Mouse (Mus musculus): Measurements from ENCODE around the gene Dok5. TPM values are rescaled to one million over a fixed set of nuclear protein-coding genes. Genes with fewer than 3 reads are reported as not detected.
A peak's percentile ranks its signal among the peaks of the same experiment; 100 is the strongest.

The Dok5 gene
- polyA plus RNA-seq, 1 experiment from 2014 or later, result 0.85 TPM

DNA sequence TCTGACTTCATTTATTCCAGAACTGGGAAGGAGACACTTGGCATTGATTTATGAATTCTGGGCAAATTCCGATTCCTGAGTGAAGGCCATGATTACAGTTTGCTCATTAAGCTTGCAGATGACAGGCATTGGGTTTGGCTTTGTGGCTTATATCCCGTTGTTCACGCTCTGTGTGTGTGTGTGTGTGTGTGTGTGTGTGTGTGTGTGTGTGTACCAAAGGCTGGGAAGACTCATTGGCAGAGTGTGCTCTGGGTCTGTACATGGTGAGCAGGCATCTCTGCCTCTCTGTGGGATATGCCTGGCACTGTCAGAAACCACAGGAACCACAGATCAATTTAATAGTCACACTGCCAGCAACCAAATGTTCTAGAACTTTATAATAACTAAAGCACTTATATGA lies 17.3 kb downstream of the Dok5 start:
- Histone ChIP-seq H3K27ac (no peak overlapping the region), H3K9me3 (replicated peaks) (no peaks in the 10 kb centered on the region), H3K4me1 (no peaks in the 10 kb centered on the region; the same call in 1 of the 2 replicates), H3K36me3 (no peaks in the 10 kb centered on the region), H3K4me3 (no peak overlapping the region), H3K27me3 (ENCODE audit: low read depth, poor library complexity, severe bottlenecking) (no peaks in the 10 kb centered on the region)
- no peak for DNase-seq (ENCODE audit: low spot score)
- WGBS, result 86% methylated on average over 3 of the region's 3 CpGs

- Histone ChIP-seq H3K9me3 (replicated peaks) (no peaks in the 10 kb centered on the region), H3K4me1 (peaks cover 5% of the 10 kb centered on the region), H3K27me3 (ENCODE audit: low read depth, poor library complexity, severe bottlenecking) (no peaks in the 10 kb centered on the region), H3K36me3 (no peaks in the 10 kb centered on the region), H3K27ac (no peak overlapping the region), H3K4me3 (no peak overlapping the region)
- no peak for DNase-seq (ENCODE audit: low spot score)
- 69% methylated on average over 10 of the region's 10 CpGs for WGBS
Measured at GRCm38 (mm10) chr2:170752191-170752850, 20.7 kb downstream of the Dok5 start.

DNA sequence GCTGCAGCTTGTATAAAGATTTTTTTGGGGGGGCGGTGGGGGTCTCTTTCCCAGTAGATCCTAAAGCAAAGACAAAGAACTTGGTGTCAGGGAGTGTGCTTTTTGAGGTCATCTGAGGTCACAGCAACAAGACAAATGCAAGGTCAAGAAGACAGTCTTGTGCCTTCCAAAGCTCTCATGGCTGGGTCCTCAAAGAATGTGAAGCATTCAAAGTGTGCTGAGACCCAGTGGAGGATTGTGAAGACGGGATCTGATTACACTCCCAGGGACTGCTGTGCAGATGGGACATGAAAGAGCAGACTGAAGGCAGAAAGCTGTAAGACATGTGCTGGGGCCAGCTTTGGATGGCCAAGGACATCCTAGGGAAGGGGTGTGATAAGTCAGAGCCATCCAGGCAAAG lies 24.2 kb downstream of the Dok5 start:
- Histone ChIP-seq H3K27me3 (ENCODE audit: low read depth, poor library complexity, severe bottlenecking) (no peaks in the 10 kb centered on the region), H3K27ac (no peak overlapping the region), H3K4me3 (no peak overlapping the region), H3K4me1 (peaks cover 5% of the 10 kb centered on the region), H3K9me3 (replicated peaks) (no peaks in the 10 kb centered on the region), H3K36me3 (no peaks in the 10 kb centered on the region)
- no peak for DNase-seq (ENCODE audit: low spot score)
- 41% methylated on average over 2 of the region's 2 CpGs for WGBS

GRCm38 (mm10) chr2:170756667-170757066 lies 25.1 kb downstream of the Dok5 start:
- Histone ChIP-seq H3K36me3 (no peaks in the 10 kb centered on the region), H3K4me3 (no peak overlapping the region), H3K4me1 (peaks cover 5% of the 10 kb centered on the region), H3K27me3 (ENCODE audit: low read depth, poor library complexity, severe bottlenecking) (no peaks in the 10 kb centered on the region), H3K9me3 (replicated peaks) (no peaks in the 10 kb centered on the region), H3K27ac (no peak overlapping the region)
- 83% methylated on average over 7 of the region's 7 CpGs for WGBS
- DNase-seq (ENCODE audit: low spot score), result no peak

GRCm38 (mm10) chr2:170757228-170757875 lies 25.7 kb downstream of the Dok5 start:
- 74% methylated on average over 14 of the region's 14 CpGs for WGBS
- Histone ChIP-seq H3K4me1 (peaks cover 5% of the 10 kb centered on the region), H3K36me3 (no peaks in the 10 kb centered on the region), H3K27ac (peak overlapping the region; percentile 38; the same call in 1 of the 2 replicates), H3K4me3 (no peak overlapping the region), H3K9me3 (replicated peaks) (no peaks in the 10 kb centered on the region), H3K27me3 (ENCODE audit: low read depth, poor library complexity, severe bottlenecking) (no peaks in the 10 kb centered on the region)
- no peak for DNase-seq (ENCODE audit: low spot score)

GRCm38 (mm10) chr2:170758201-170758600 lies 26.6 kb downstream of the Dok5 start:
- DNase-seq (ENCODE audit: low spot score), result no peak

GRCm38 (mm10) chr2:170764704-170765103 lies 33.1 kb downstream of the Dok5 start:
- Histone ChIP-seq H3K4me3 (no peak overlapping the region), H3K27ac (no peak overlapping the region), H3K27me3 (ENCODE audit: low read depth, poor library complexity, severe bottlenecking) (no peaks in the 10 kb centered on the region), H3K4me1 (no peaks in the 10 kb centered on the region), H3K36me3 (no peaks in the 10 kb centered on the region), H3K9me3 (replicated peaks) (no peaks in the 10 kb centered on the region)
- WGBS, result 89% methylated on average over 3 of the region's 3 CpGs
- no peak for DNase-seq (ENCODE audit: low spot score)

More at GRCm38 (mm10) chr2:170758201-170758600, 26.6 kb downstream of the Dok5 start:
- Histone ChIP-seq H3K4me1 (peaks cover 5% of the 10 kb centered on the region; the same call in 1 of the 2 replicates), H3K36me3 (no peaks in the 10 kb centered on the region), H3K27me3 (ENCODE audit: low read depth, poor library complexity, severe bottlenecking) (no peaks in the 10 kb centered on the region), H3K9me3 (replicated peaks) (no peaks in the 10 kb centered on the region), H3K27ac (no peak overlapping the region), H3K4me3 (no peak overlapping the region)
- 89% methylated on average over 5 of the region's 5 CpGs for WGBS

DNA sequence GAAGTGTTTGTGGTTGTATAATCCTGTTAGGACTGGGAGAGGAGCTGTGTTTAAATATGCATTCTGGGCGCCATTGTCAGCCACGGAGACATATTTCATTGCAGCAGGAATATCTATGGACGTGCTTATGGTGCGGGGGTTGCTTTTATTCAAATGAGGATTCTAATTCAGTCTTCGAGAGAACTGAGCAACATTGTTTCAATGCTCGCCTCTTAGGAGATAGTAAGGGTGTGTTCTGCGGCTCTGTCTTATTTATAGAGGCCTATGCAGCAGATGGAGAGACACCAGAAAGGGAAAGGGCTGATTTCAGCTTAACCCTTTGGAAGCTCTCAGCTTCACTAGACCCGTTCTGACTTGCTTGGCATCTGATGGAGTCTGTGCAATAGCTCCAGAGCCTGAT lies 35.6 kb downstream of the Dok5 start:
- 83% methylated on average over 8 of the region's 8 CpGs for WGBS
- 0 out of 2 replicates have a peak, but pooled peaks cover 3% of the 10 kb centered on the region for H3K27me3 ChIP-seq (ENCODE audit: low read depth, poor library complexity, severe bottlenecking)
- no peak overlapping the region for H3K4me3 ChIP-seq
- no peaks in the 10 kb centered on the region for H3K9me3 ChIP-seq (replicated peaks)
- H3K36me3 ChIP-seq, result no peaks in the 10 kb centered on the region
- H3K4me1 ChIP-seq, result peaks cover 15% of the 10 kb centered on the region
- no peak overlapping the region for H3K27ac ChIP-seq
- DNase-seq (ENCODE audit: low spot score), result no peak

GRCm38 (mm10) chr2:170768699-170769098 lies 37.1 kb downstream of the Dok5 start:
- DNase-seq (ENCODE audit: low spot score), result no peak
- H3K36me3 ChIP-seq, result no peaks in the 10 kb centered on the region
- H3K9me3 ChIP-seq (replicated peaks), result no peaks in the 10 kb centered on the region
- H3K27me3 ChIP-seq (ENCODE audit: low read depth, poor library complexity, severe bottlenecking), result 0 out of 2 replicates have a peak, but pooled peaks cover 3% of the 10 kb centered on the region
- H3K4me3 ChIP-seq, result no peak overlapping the region
- no peak overlapping the region for H3K27ac ChIP-seq
- peaks cover 21% of the 10 kb centered on the region for H3K4me1 ChIP-seq
- WGBS, result 80% methylated on average over 6 of the region's 6 CpGs

- Histone ChIP-seq H3K27me3 (ENCODE audit: low read depth, poor library complexity, severe bottlenecking) (0 out of 2 replicates have a peak, but pooled peaks cover 3% of the 10 kb centered on the region), H3K36me3 (no peaks in the 10 kb centered on the region), H3K9me3 (replicated peaks) (no peaks in the 10 kb centered on the region), H3K27ac (no peak overlapping the region), H3K4me1 (peaks cover 21% of the 10 kb centered on the region), H3K4me3 (no peak overlapping the region; the same call in 1 of the 2 replicates)
- no peak for DNase-seq (ENCODE audit: low spot score)
- WGBS, result 27% methylated on average over 1 of the region's 1 CpGs
Measured at GRCm38 (mm10) chr2:170771555-170771954, 39.9 kb downstream of the Dok5 start.

- Histone ChIP-seq H3K4me1 (peaks cover 28% of the 10 kb centered on the region), H3K27ac (peak overlapping the region; percentile 74)
Measured at GRCm38 (mm10) chr2:170772126-170772884, 40.7 kb downstream of the Dok5 start.

GRCm38 (mm10) chr2:170772885-170773270 lies 41.3 kb downstream of the Dok5 start:
- Histone ChIP-seq H3K27me3 (ENCODE audit: low read depth, poor library complexity, severe bottlenecking) (0 out of 2 replicates have a peak, but pooled peaks cover 3% of the 10 kb centered on the region), H3K9me3 (replicated peaks) (no peaks in the 10 kb centered on the region), H3K4me3 (no peak overlapping the region), H3K36me3 (no peaks in the 10 kb centered on the region), H3K27ac (no peak overlapping the region; the same call in 1 of the 2 replicates), H3K4me1 (peaks cover 28% of the 10 kb centered on the region)
- WGBS, result 61% methylated on average over 8 of the region's 8 CpGs
- no peak for DNase-seq (ENCODE audit: low spot score)

More at GRCm38 (mm10) chr2:170772126-170772884, 40.7 kb downstream of the Dok5 start:
- Histone ChIP-seq H3K27me3 (ENCODE audit: low read depth, poor library complexity, severe bottlenecking) (0 out of 2 replicates have a peak, but pooled peaks cover 3% of the 10 kb centered on the region), H3K9me3 (replicated peaks) (no peaks in the 10 kb centered on the region), H3K36me3 (no peaks in the 10 kb centered on the region), H3K4me3 (peak overlapping the region; percentile 38)
- 13% methylated on average over 19 of the region's 19 CpGs for WGBS
- DNase-seq (ENCODE audit: low spot score), result peak; percentile 44

DNA sequence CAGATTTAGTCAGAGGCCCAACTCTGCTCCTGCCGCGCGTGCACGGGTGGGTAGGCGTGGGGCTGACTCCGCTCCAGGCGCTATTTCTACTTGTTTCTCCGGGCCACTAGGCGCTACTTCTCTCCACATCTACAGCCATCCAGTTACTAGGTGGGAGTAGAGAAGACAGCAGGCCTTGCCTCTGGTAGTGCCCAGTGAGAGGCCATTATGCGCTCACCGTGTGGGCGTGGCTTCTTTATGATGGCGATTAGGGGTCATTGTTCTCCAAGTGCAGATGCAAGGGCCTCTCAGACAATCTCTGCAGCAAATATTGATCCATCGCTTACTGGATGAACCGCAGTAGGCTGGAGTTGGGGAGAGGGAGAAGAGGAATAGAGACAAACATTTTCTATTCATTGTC lies 44.0 kb downstream of the Dok5 start:
- 0 out of 2 replicates have a peak, but pooled peaks cover 3% of the 10 kb centered on the region for H3K27me3 ChIP-seq (ENCODE audit: low read depth, poor library complexity, severe bottlenecking)
- DNase-seq (ENCODE audit: low spot score), result no peak
- peaks cover 28% of the 10 kb centered on the region for H3K4me1 ChIP-seq
- H3K4me3 ChIP-seq, result no peak overlapping the region
- no peaks in the 10 kb centered on the region for H3K9me3 ChIP-seq (replicated peaks)
- H3K36me3 ChIP-seq, result no peaks in the 10 kb centered on the region
- 90% methylated on average over 15 of the region's 15 CpGs for WGBS
- H3K27ac ChIP-seq, result no peak overlapping the region
